Mouse (Mus musculus) neural tube, embryonic 11.5 days (tissue): ENCODE data around the gene Zfp710. TPM values are rescaled to one million over a fixed set of nuclear protein-coding genes. Genes with fewer than 3 reads are reported as not detected.

ENCODE experiments used
- ATAC-seq: fragments of 200-750 bp; cut with Nextera tagmentation; 2 replicates; pipeline ENCODE4 v1.8.0; 2017; ENCODE audit warnings: moderate number of reproducible peaks, mild to moderate bottlenecking, moderate TSS enrichment, moderate library complexity; ENCODE audit not compliant: insufficient read depth, low FRiP score, low TSS enrichment
- DNase-seq: peaks from one replicate; pipeline ENCODE4 v3.0.0-alpha.2; 2015; ENCODE audit warnings: low spot score
- H3K27ac ChIP-seq: fragments of 300-500 bp; sonication (generic); 2 replicates; pipeline ENCODE4 v1.5.1; 2014; ENCODE audit warnings: low read depth, mild to moderate bottlenecking, low read length
- H3K27me3 ChIP-seq: fragments of 300-500 bp; sonication (generic); 2 replicates; pipeline ENCODE4 v1.6.1; 2014; ENCODE audit warnings: mild to moderate bottlenecking, low read length, mixed read lengths; ENCODE audit not compliant: control insufficient read depth, insufficient read depth
- H3K36me3 ChIP-seq: fragments of 300-500 bp; sonication (generic); 2 replicates; pipeline ENCODE4 v1.6.1; 2014; ENCODE audit warnings: mild to moderate bottlenecking, low read length, moderate library complexity, mixed read lengths; ENCODE audit not compliant: control insufficient read depth, insufficient read depth
- H3K4me1 ChIP-seq: fragments of 300-500 bp; sonication (generic); 2 replicates; pipeline ENCODE4 v1.6.1; 2014; ENCODE audit warnings: low read length, mixed read lengths; ENCODE audit not compliant: control insufficient read depth, insufficient read depth
- H3K4me2 ChIP-seq: fragments of 300-500 bp; sonication (generic); 2 replicates; pipeline ENCODE4 v1.6.1; 2014; ENCODE audit warnings: low read depth, mild to moderate bottlenecking, moderate library complexity
- H3K4me3 ChIP-seq: fragments of 300-500 bp; sonication (generic); 2 replicates; pipeline ENCODE4 v1.5.1; 2014; ENCODE audit warnings: low read depth, low read length
- H3K9ac ChIP-seq: fragments of 300-500 bp; sonication (generic); 2 replicates; pipeline ENCODE4 v1.6.1; 2014; ENCODE audit warnings: mild to moderate bottlenecking, low read length
- H3K9me3 ChIP-seq: fragments of 300-500 bp; sonication (generic); 2 replicates; pipeline ENCODE4 v1.6.1; 2016; ENCODE audit warnings: low read length; ENCODE audit not compliant: control insufficient read depth
- WGBS: fragments of 180-500 bp; shearing (Covaris S2); extraction: QIAGEN DNeasy Blood & Tissue Kit; methylation state at CpG from one replicate; pipeline ENCODE4 v1.1.7; 2014; 5-methylcytosine and 5-hydroxymethylcytosine counted together
- polyA plus RNA-seq: library from polyadenylated mRNA; unstranded; fragments of >200 nt; fragmentation: Nextera tagmentation; extraction: Ambion mirVana; gene quantifications from 2 replicates; pipeline ENCODE4 v1.2.1, GENCODE M21; 2014

The Zfp710 gene
- polyA plus RNA-seq, 1 experiment from 2014 or later, result 21.9 TPM

- H3K36me3 ChIP-seq, result no peaks in the 10 kb centered on the region
- peak overlapping the region; percentile 96 for H3K9ac ChIP-seq
- H3K4me2 ChIP-seq, result peak overlapping the region; percentile 78
- under 1% methylated on average over 28 of the region's 28 CpGs for WGBS
- ATAC-seq, result no peak; the same call in 1 of the 2 replicates
- H3K4me1 ChIP-seq, result peaks cover 14% of the 10 kb centered on the region
- DNase-seq, result no peak
- peak overlapping the region; percentile 85 for H3K4me3 ChIP-seq
- H3K27me3 ChIP-seq, result no peaks in the 10 kb centered on the region
- no peaks in the 10 kb centered on the region for H3K9me3 ChIP-seq
- H3K27ac ChIP-seq, result peak overlapping the region; percentile 93
These were observed 940 bp downstream of the Zfp710 start for GRCm38 (mm10) chr7:80025391-80026117.

GRCm38 (mm10) chr7:80026118-80026989 lies 1.7 kb downstream of the Zfp710 start:
- under 1% methylated on average over 19 of the region's 59 CpGs for WGBS
- Histone ChIP-seq H3K4me2 (peak overlapping the region; percentile 78), H3K9me3 (no peaks in the 10 kb centered on the region), H3K27ac (peak overlapping the region; percentile 93), H3K27me3 (no peaks in the 10 kb centered on the region), H3K9ac (peak overlapping the region; percentile 96), H3K36me3 (no peaks in the 10 kb centered on the region), H3K4me3 (peak overlapping the region; percentile 85), H3K4me1 (peaks cover 16% of the 10 kb centered on the region)
- DNase-seq (peak; percentile 77), ATAC-seq (no peak)

GRCm38 (mm10) chr7:80026990-80027635 lies 2.5 kb downstream of the Zfp710 start:
- ATAC-seq (no peak; the same call in 1 of the 2 replicates), DNase-seq (peak; percentile 66)
- Histone ChIP-seq H3K27ac (peak overlapping the region; percentile 93), H3K4me2 (peak overlapping the region; percentile 78), H3K4me1 (peaks cover 22% of the 10 kb centered on the region), H3K4me3 (peak overlapping the region; percentile 85), H3K9me3 (no peaks in the 10 kb centered on the region), H3K36me3 (no peaks in the 10 kb centered on the region), H3K9ac (peak overlapping the region; percentile 96), H3K27me3 (no peaks in the 10 kb centered on the region)
- WGBS, result under 1% methylated on average over 52 of the region's 71 CpGs

- DNase-seq, result no peak
- Histone ChIP-seq H3K36me3 (no peaks in the 10 kb centered on the region), H3K27me3 (no peaks in the 10 kb centered on the region), H3K4me1 (peaks cover 28% of the 10 kb centered on the region), H3K4me2 (peak overlapping the region; percentile 78), H3K27ac (peak overlapping the region; percentile 93; the same call in 1 of the 2 replicates), H3K9me3 (no peaks in the 10 kb centered on the region), H3K9ac (peak overlapping the region; percentile 96), H3K4me3 (peak overlapping the region; percentile 85)
- WGBS, result 4% methylated on average over 23 of the region's 23 CpGs
- ATAC-seq, result no peak
These were observed 3.2 kb downstream of the Zfp710 start for GRCm38 (mm10) chr7:80027636-80028417.

- H3K36me3 ChIP-seq, result no peaks in the 10 kb centered on the region
- 26% methylated on average over 3 of the region's 3 CpGs for WGBS
These were observed 3.8 kb downstream of the Zfp710 start for GRCm38 (mm10) chr7:80028418-80028720.

GRCm38 (mm10) chr7:80030009-80030408 lies 5.4 kb downstream of the Zfp710 start:
- Histone ChIP-seq H3K27me3 (no peaks in the 10 kb centered on the region), H3K36me3 (no peaks in the 10 kb centered on the region), H3K4me1 (peaks cover 31% of the 10 kb centered on the region), H3K4me3 (no peak overlapping the region), H3K9me3 (no peaks in the 10 kb centered on the region), H3K27ac (no peak overlapping the region), H3K4me2 (no peak overlapping the region), H3K9ac (no peak overlapping the region)
- ATAC-seq, result no peak
- no peak for DNase-seq

More at GRCm38 (mm10) chr7:80028418-80028720, 3.8 kb downstream of the Zfp710 start:
- no peak for ATAC-seq
- H3K4me1 ChIP-seq, result peaks cover 28% of the 10 kb centered on the region
- peak overlapping the region; percentile 85 for H3K4me3 ChIP-seq
- H3K4me2 ChIP-seq, result peak overlapping the region; percentile 78
- no peak overlapping the region for H3K9ac ChIP-seq
- no peaks in the 10 kb centered on the region for H3K27me3 ChIP-seq
- H3K27ac ChIP-seq, result no peak overlapping the region
- H3K9me3 ChIP-seq, result no peaks in the 10 kb centered on the region
- no peak for DNase-seq

GRCm38 (mm10) chr7:80030486-80030885 lies 5.9 kb downstream of the Zfp710 start:
- no peak for ATAC-seq
- no peaks in the 10 kb centered on the region for H3K36me3 ChIP-seq
- H3K27me3 ChIP-seq, result no peaks in the 10 kb centered on the region
- no peaks in the 10 kb centered on the region for H3K9me3 ChIP-seq
- H3K9ac ChIP-seq, result no peak overlapping the region
- H3K4me3 ChIP-seq, result no peak overlapping the region
- H3K4me1 ChIP-seq, result peaks cover 35% of the 10 kb centered on the region
- H3K4me2 ChIP-seq, result no peak overlapping the region
- no peak overlapping the region for H3K27ac ChIP-seq
- 94% methylated on average over 8 of the region's 8 CpGs for whole genome bisulfite sequencing
- no peak for DNase-seq

- Histone ChIP-seq H3K9me3 (no peaks in the 10 kb centered on the region), H3K4me1 (peaks cover 36% of the 10 kb centered on the region), H3K36me3 (no peaks in the 10 kb centered on the region), H3K4me2 (no peak overlapping the region), H3K9ac (no peak overlapping the region), H3K27me3 (no peaks in the 10 kb centered on the region), H3K27ac (no peak overlapping the region), H3K4me3 (no peak overlapping the region)
- ATAC-seq (no peak), DNase-seq (no peak)
- WGBS, result 95% methylated on average over 8 of the region's 8 CpGs
These were observed 6.4 kb downstream of the Zfp710 start for GRCm38 (mm10) chr7:80030987-80031386.
